Mouse (Mus musculus) G1E (cell line): ENCODE results near the gene Rab37. TPM values are rescaled to one million over a fixed set of nuclear protein-coding genes. Genes with fewer than 3 reads are reported as not detected.

Experiments used
- ATAC-seq: 2 replicates; pipeline ENCODE4 v1.8.0; 2016; ENCODE audit warnings: mild to moderate bottlenecking; ENCODE audit not compliant: insufficient number of reproducible peaks, poor library complexity, low FRiP score, severe bottlenecking; ENCODE audit errors: extremely low read depth
- DNase-seq: peaks from one replicate; pipeline ENCODE4 v3.0.0; 2012; ENCODE audit warnings: low spot score
- H3K27me3 ChIP-seq: 2 replicates; pipeline ENCODE4 v1.6.1; 2012; ENCODE audit warnings: mild to moderate bottlenecking, low read length, inconsistent platforms; ENCODE audit not compliant: insufficient read depth
- H3K36me3 ChIP-seq: replicated peaks from 2 replicates; pipeline ENCODE3; 2012; ENCODE audit warnings: mild to moderate bottlenecking, inconsistent platforms
- H3K4me1 ChIP-seq: 2 replicates; pipeline ENCODE4 v1.6.1; 2012; ENCODE audit warnings: low read depth, low read length, inconsistent platforms, mixed read lengths; ENCODE audit not compliant: insufficient read depth
- H3K4me3 ChIP-seq: 2 replicates; pipeline ENCODE4 v1.5.1; 2012; ENCODE audit warnings: low read depth, mild to moderate bottlenecking, inconsistent platforms, low read length, moderate library complexity, mixed read lengths
- H3K9me3 ChIP-seq: replicated peaks from 2 replicates; pipeline ENCODE4 v1.6.1; 2012; ENCODE audit warnings: inconsistent platforms
- CTCF ChIP-seq: IDR thresholded peaks from 2 replicates; pipeline ENCODE4 v1.5.1; 2012; ENCODE audit warnings: low read depth, low read length, inconsistent platforms, mixed read lengths
- GATA1 ChIP-seq: IDR thresholded peaks from 2 replicates; pipeline ENCODE4 v1.6.1; 2012; ENCODE audit warnings: borderline replicate concordance, low read length, inconsistent platforms, mixed read lengths
- GATA2 ChIP-seq: IDR thresholded peaks from 2 replicates; pipeline ENCODE4 v1.6.1; 2012; ENCODE audit warnings: low read depth, low read length, inconsistent platforms, borderline replicate concordance
- POLR2AphosphoS5 ChIP-seq: IDR thresholded peaks from 2 replicates; pipeline ENCODE4 v1.6.1; 2012; ENCODE audit warnings: low read depth, low read length, inconsistent platforms; ENCODE audit not compliant: insufficient replicate concordance
- TAL1 ChIP-seq: conservative IDR thresholded peaks from 2 replicates; pipeline ENCODE4 v1.6.1; 2012; ENCODE audit warnings: low read depth, low read length, inconsistent platforms, mixed read lengths
- polyA plus RNA-seq: library from polyadenylated mRNA; stranded (reverse); fragments of >175 nt; gene quantifications from 2 replicates; pipeline ENCODE4 v1.2.3, GENCODE M21; 2012
- total RNA-seq, 2 experiments: library from RNA; stranded (forward) in 1 of 2; stranded (reverse) in 1 of 2; fragments of 200-1000 nt in 1 of 2; fragments of >200 nt in 1 of 2; fragmentation: Nextera tagmentation in 1 of 2; gene quantifications; 2 replicates each; pipeline ENCODE4 v1.2.3; 2014 to 2017

Rab37 gene
- total RNA-seq (2014; fragmentation: Nextera tagmentation) (not detected in 2 replicates), total RNA-seq (2017) (2.7 and 3.0 TPM in 2 replicates), polyA plus RNA-seq (0.15 TPM in 2 replicates)

DNA sequence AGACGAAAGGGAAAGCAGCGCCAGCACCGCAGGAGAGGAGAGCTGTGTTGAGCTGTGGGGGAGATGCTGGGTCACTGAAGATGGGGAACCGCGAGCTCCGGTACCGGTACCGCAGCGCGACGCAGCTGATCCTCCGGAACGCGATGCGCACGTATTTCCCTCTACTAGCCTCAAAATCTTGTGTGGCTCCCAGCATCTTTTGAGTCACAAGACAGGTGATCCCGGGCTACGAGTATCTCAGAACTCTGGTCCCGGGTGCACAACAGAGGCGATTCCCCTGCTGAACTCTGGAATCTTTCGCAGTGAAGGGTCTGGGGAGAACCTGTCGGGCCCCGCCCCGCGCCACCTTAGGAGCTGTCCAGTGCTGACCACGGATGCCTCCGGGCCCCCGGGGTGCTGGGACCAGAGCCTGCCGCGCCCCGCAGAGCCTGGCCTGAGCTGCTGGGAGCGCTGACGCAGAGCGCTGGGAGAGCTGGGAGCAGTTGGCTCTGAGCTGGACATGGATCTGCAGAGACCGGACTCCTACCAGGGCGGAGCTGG, at the start of gene Rab37:
Rab37 (plus strand) TSS at position 70 of the 540 bp plus-strand sequence.
- DNase-seq (no peak), ATAC-seq (no peak)
- Histone ChIP-seq H3K36me3 (no peaks in the 10 kb centered on the region), H3K4me1 (no peaks in the 10 kb centered on the region), H3K27me3 (no peaks in the 10 kb centered on the region; the same call in 1 of the 2 replicates), H3K4me3 (no peak within 1 kb of the TSS), H3K9me3 (peaks cover 10% of the 10 kb centered on the region; the same call in 1 of the 2 replicates)
- TF ChIP-seq GATA1 (no peak), TAL1 (no peak), GATA2 (no peak), CTCF (no peak), POLR2AphosphoS5 (no peak)

DNA sequence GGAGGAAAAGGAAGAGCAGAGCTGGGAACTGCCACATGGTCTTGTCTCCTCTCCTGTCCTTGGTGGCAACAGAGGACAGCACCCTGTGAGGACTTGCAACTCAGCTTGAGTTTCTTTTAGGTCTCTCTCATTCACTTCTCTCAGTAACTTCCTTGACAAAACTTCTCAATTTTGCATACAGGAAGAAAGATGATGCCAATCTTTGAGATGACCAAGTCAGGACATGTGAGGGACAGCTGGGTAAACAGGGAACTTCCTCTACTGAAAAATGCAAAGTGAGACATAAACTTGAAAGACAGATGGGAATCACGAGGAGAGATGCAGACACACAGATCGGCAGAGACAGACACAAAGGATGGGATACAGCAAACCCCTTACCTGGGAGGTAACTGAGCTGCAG, 43.0 kb upstream of the Rab37 start, which contains the start of gene Cd300ld3:
Cd300ld3 (minus strand) TSS at position 151 of the 400 bp plus-strand sequence.
- Histone ChIP-seq H3K4me1 (no peaks in the 10 kb centered on the region), H3K9me3 (peaks cover 14% of the 10 kb centered on the region), H3K4me3 (no peak within 1 kb of the TSS), H3K36me3 (no peaks in the 10 kb centered on the region), H3K27me3 (no peaks in the 10 kb centered on the region)
- no peak for ATAC-seq
- DNase-seq, result no peak
- TF ChIP-seq TAL1 (no peak), GATA1 (no peak), POLR2AphosphoS5 (no peak), GATA2 (no peak), CTCF (no peak)

DNA sequence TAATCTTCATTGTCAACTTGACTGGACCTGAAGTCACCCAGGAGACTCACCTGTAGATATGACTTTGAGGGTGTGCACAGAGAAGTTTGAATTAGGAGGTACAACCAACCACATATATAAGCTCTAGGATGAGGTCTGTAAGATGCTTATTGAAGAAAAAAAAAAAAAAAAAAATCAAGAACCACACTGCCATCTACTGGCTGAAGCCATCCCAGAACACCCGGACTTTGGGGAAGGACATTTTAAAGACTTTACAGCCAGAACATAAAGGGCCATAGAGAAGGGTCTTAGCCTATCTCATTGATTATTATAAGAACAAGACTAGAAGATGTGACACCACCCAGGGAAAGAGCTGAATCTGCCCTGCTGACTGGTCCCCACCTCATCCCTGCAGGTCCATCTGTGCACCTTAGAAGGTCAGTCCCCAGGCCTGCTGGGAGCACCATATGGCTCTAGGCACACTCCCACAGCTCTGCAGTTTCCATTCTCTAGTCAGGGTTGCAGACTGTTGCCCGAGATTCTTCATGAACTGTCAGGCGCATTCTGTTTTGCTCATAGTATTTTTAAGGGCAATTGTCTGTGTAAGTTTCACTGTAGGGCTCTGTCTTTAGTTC, 41.8 kb upstream of the Rab37 start:
- no peaks in the 10 kb centered on the region for H3K27me3 ChIP-seq
- no peak overlapping the region for H3K4me3 ChIP-seq
- peaks cover 18% of the 10 kb centered on the region for H3K9me3 ChIP-seq
- TF ChIP-seq CTCF, result no peak
- TF ChIP-seq TAL1, result no peak
- no peak for TF ChIP-seq GATA2
- no peak for TF ChIP-seq GATA1
- no peak for TF ChIP-seq POLR2AphosphoS5
- H3K36me3 ChIP-seq, result no peaks in the 10 kb centered on the region
- no peaks in the 10 kb centered on the region for H3K4me1 ChIP-seq
- ATAC-seq (no peak), DNase-seq (no peak)

DNA sequence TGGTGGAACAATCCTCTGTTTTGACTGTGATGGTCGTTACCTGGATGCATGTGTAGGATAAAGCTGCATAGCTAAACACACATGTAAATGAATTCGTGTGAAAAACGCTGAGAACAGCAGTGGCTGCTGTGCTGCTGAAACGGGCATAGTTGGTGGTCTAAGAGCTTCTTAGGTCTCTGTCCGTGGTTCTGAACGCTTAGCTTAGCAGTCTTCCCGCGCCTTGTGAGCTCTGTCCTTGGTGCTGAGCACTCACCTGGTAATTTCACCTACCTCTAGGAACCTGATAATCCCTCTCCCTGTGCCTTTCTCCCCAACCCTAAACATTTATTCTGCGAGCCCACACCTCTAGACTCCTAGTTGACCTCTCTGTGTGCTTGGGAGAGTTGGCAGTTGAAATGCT, 39.0 kb upstream of the Rab37 start:
- ATAC-seq (no peak), DNase-seq (no peak)
- no peaks in the 10 kb centered on the region for H3K27me3 ChIP-seq
- H3K4me1 ChIP-seq, result no peaks in the 10 kb centered on the region
- peaks cover 15% of the 10 kb centered on the region; the same call in 1 of the 2 replicates for H3K9me3 ChIP-seq
- no peaks in the 10 kb centered on the region for H3K36me3 ChIP-seq
- TF ChIP-seq GATA1, result no peak
- no peak for TF ChIP-seq CTCF
- no peak for TF ChIP-seq TAL1
- TF ChIP-seq POLR2AphosphoS5, result no peak
- TF ChIP-seq GATA2, result no peak
- no peak overlapping the region for H3K4me3 ChIP-seq

DNA sequence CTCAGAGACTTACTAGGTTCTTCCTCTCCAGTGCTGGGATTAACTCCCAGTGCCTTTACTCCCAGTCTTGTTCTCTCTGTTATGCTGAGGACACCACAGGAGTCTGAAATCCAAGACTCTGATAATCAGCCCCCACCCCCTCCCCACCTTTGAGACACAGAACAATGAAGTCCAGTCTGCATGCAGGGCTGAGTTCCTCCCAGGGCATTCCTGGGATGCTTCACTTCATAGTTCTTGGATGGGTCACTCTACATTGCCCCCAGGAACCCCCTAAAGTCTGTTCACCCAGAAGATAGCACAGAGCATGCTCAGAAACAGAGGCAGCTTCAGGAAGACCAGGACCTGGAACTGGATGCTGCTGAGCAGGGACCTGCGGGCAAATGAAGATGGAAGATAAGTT, 38.2 kb upstream of the Rab37 start:
- ATAC-seq (no peak), DNase-seq (no peak)
- H3K9me3 ChIP-seq, result peaks cover 13% of the 10 kb centered on the region; the same call in 1 of the 2 replicates
- H3K4me3 ChIP-seq, result no peak overlapping the region
- H3K36me3 ChIP-seq, result no peaks in the 10 kb centered on the region
- no peaks in the 10 kb centered on the region for H3K4me1 ChIP-seq
- TF ChIP-seq POLR2AphosphoS5, result no peak
- TF ChIP-seq GATA2, result no peak
- no peak for TF ChIP-seq TAL1
- no peak for TF ChIP-seq CTCF
- no peak for TF ChIP-seq GATA1
- H3K27me3 ChIP-seq, result no peaks in the 10 kb centered on the region

DNA sequence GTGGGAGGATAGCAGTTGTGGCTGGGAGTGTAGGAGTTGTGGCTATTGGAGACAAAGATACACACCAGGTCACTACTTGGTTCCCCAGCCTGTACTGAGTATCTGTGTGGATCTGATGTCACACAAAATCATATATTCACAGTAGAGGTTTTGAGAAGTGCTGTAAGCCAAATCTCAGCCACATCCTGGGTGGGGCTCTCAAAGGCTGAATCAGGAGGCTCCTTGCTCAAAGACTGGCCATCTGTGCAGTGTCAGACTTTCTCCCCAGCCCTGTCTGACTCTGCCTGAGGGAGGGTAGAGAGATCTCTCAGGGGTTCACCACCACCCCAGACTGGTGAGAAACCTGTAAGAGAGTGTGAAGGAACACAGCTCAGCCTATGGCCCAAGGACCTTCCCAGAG, 36.7 kb upstream of the Rab37 start:
- DNase-seq (no peak), ATAC-seq (no peak)
- H3K4me1 ChIP-seq, result no peaks in the 10 kb centered on the region
- TF ChIP-seq CTCF, result no peak
- H3K36me3 ChIP-seq, result no peaks in the 10 kb centered on the region
- H3K4me3 ChIP-seq, result no peak overlapping the region
- no peaks in the 10 kb centered on the region for H3K27me3 ChIP-seq
- H3K9me3 ChIP-seq, result peaks cover 8% of the 10 kb centered on the region; the same call in 1 of the 2 replicates

DNA sequence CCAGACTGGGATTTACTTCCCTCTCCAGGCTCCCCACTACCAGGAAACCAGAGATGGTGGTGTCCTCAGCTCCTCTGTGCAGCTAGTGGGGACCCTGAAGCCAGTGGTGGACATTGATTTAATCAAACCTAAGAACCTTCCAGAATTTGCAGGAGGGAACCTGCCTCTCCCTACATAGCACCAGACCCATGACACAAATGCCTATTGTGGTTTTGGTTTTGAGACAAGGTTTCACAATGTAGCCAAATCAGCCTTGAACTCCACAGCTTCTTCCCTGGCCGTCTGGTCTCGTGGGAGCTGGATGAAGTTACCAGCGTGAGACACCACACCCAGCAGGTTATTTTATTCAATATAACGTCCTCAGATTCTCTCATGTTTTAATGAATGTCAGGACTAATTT, 32.5 kb upstream of the Rab37 start:
- no peak for ATAC-seq
- DNase-seq, result no peak
- Histone ChIP-seq H3K36me3 (no peaks in the 10 kb centered on the region), H3K4me1 (no peaks in the 10 kb centered on the region), H3K9me3 (peaks cover 5% of the 10 kb centered on the region; the same call in 1 of the 2 replicates), H3K27me3 (no peaks in the 10 kb centered on the region), H3K4me3 (no peak overlapping the region)
- TF ChIP-seq TAL1 (no peak), CTCF (no peak), GATA1 (no peak), POLR2AphosphoS5 (no peak), GATA2 (no peak)
